Mouse (Mus musculus) bone marrow, adult 2 months (tissue): Measurements from ENCODE around the gene B230104I21Rik.

Experiments used
- CTCF ChIP-seq: fragments of 200-500 bp; IDR thresholded peaks from 2 replicates; pipeline ENCODE4 v1.5.1; 2011; ENCODE audit warnings: low read length, control low read depth; ENCODE audit not compliant: control insufficient read depth, insufficient read depth
- POLR2A ChIP-seq: fragments of 200-500 bp; IDR thresholded peaks from 2 replicates; pipeline ENCODE4 v1.6.1; 2011; ENCODE audit warnings: low read depth, mild to moderate bottlenecking, control low read depth, low read length, borderline replicate concordance; ENCODE audit not compliant: control insufficient read depth

DNA sequence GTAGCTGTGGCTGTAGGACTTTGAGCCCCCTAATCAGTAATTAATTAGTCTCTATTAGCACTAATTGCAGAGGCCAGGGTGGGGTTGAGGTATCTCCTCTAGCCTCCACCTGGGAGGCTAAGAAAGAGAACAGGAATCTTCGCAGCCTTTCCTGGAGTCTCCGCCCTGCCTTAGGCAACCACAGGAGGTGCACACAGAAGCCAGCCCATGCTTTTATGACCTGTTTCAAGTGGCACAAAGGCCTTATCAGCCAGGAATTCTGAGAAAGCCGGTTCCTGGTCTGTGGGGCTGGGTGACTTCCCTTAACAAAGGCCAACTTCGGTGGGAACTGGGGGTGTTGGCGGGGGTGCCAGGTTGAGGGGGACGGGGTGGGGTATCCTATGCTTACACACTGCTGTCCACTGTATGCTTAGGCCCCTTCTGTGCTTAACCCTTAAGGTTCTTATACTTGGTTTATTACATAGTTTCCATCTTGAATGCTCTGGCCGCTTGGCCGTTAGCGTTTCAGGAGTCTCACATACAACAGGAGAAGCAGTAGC is 23.9 kb downstream of the B230104I21Rik start:
- TF ChIP-seq CTCF: no peak
- no peak for TF ChIP-seq POLR2A
